Mouse (Mus musculus) ES-Bruce4 (cell line): ENCODE results near the gene Pknox2. TPM values are rescaled to one million over a fixed set of nuclear protein-coding genes. Genes with fewer than 3 reads are reported as not detected.

Source experiments
- H3K27ac ChIP-seq: 2 replicates; pipeline ENCODE4 v1.5.1; 2012; ENCODE audit warnings: low read length, inconsistent platforms; ENCODE audit not compliant: insufficient read depth
- H3K27me3 ChIP-seq: 2 replicates; pipeline ENCODE4 v1.6.1; 2012; ENCODE audit warnings: mild to moderate bottlenecking, low read length, inconsistent platforms; ENCODE audit not compliant: control insufficient read depth, poor library complexity, insufficient read depth, severe bottlenecking
- H3K36me3 ChIP-seq: 2 replicates; pipeline ENCODE4 v1.6.1; 2012; ENCODE audit warnings: inconsistent platforms, mild to moderate bottlenecking, low read length, moderate library complexity; ENCODE audit not compliant: control insufficient read depth, poor library complexity, insufficient read depth, severe bottlenecking
- H3K4me1 ChIP-seq: one replicate; pipeline ENCODE4 v1.8.1; 2011; ENCODE audit warnings: low read length; ENCODE audit not compliant: control insufficient read depth, insufficient read depth
- H3K4me3 ChIP-seq: 2 replicates; pipeline ENCODE4 v1.5.1; 2011; ENCODE audit warnings: low read depth, mild to moderate bottlenecking, low read length
- H3K9ac ChIP-seq: 2 replicates; pipeline ENCODE4 v1.6.1; 2012; ENCODE audit warnings: low read depth, mild to moderate bottlenecking, inconsistent platforms; ENCODE audit not compliant: poor library complexity, severe bottlenecking
- H3K9me3 ChIP-seq: replicated peaks from 2 replicates; pipeline ENCODE4 v1.6.1; 2012; ENCODE audit warnings: mild to moderate bottlenecking, low read length, inconsistent platforms; ENCODE audit not compliant: control insufficient read depth, poor library complexity, insufficient read depth, severe bottlenecking
- CTCF ChIP-seq: IDR thresholded peaks from one replicate; pipeline ENCODE4 v1.8.1; 2011; ENCODE audit warnings: low read depth, low read length
- EP300 ChIP-seq: IDR thresholded peaks from 2 replicates; pipeline ENCODE4 v1.6.1; 2011; ENCODE audit warnings: low read depth, low read length; ENCODE audit not compliant: insufficient read depth
- POLR2A ChIP-seq: IDR thresholded peaks from one replicate; pipeline ENCODE4 v1.8.1; 2011; ENCODE audit warnings: low read length; ENCODE audit not compliant: insufficient read depth
- polyA plus RNA-seq: library from polyadenylated mRNA; stranded (reverse); fragments of >200 nt; gene quantifications from 2 replicates; pipeline ENCODE4 v1.2.4, GENCODE M21; 2011; ENCODE audit warnings: low read depth; ENCODE audit not compliant: missing spikeins, insufficient read depth, insufficient read length

Gene Pknox2
- polyA plus RNA-seq, 1 experiment: 12.3 TPM

- H3K36me3 ChIP-seq: no peaks in the 10 kb centered on the region
- no peaks in the 10 kb centered on the region for H3K9me3 ChIP-seq
- no peak for TF ChIP-seq CTCF
- no peak for TF ChIP-seq POLR2A
- TF ChIP-seq EP300: no peak
- H3K27ac ChIP-seq: no peak overlapping the region
- no peaks in the 10 kb centered on the region for H3K27me3 ChIP-seq
- H3K9ac ChIP-seq: no peak overlapping the region
- no peaks in the 10 kb centered on the region for H3K4me1 ChIP-seq
- no peak overlapping the region for H3K4me3 ChIP-seq
These were observed 103.0 kb downstream of the Pknox2 start for GRCm38 (mm10) chr9:37044165-37044564.

GRCm38 (mm10) chr9:37038859-37039258, 108.3 kb downstream of the Pknox2 start:
- Histone ChIP-seq H3K9ac (no peak overlapping the region), H3K27ac (no peak overlapping the region), H3K4me1 (no peaks in the 10 kb centered on the region), H3K27me3 (no peaks in the 10 kb centered on the region), H3K36me3 (no peaks in the 10 kb centered on the region), H3K9me3 (no peaks in the 10 kb centered on the region), H3K4me3 (no peak overlapping the region)
- TF ChIP-seq CTCF (no peak), EP300 (no peak), POLR2A (no peak)

GRCm38 (mm10) chr9:37038445-37038844, 108.8 kb downstream of the Pknox2 start:
- Histone ChIP-seq H3K4me1 (no peaks in the 10 kb centered on the region), H3K9me3 (no peaks in the 10 kb centered on the region), H3K36me3 (no peaks in the 10 kb centered on the region), H3K27me3 (no peaks in the 10 kb centered on the region), H3K27ac (no peak overlapping the region), H3K4me3 (no peak overlapping the region), H3K9ac (no peak overlapping the region)
- no peak for TF ChIP-seq POLR2A

- Histone ChIP-seq H3K9ac (no peak overlapping the region), H3K27ac (no peak overlapping the region), H3K4me1 (no peaks in the 10 kb centered on the region), H3K4me3 (no peak overlapping the region), H3K9me3 (no peaks in the 10 kb centered on the region), H3K27me3 (no peaks in the 10 kb centered on the region), H3K36me3 (no peaks in the 10 kb centered on the region)
- TF ChIP-seq EP300 (no peak), CTCF (no peak), POLR2A (no peak)
These were observed 109.8 kb downstream of the Pknox2 start for GRCm38 (mm10) chr9:37037405-37037804.

- H3K9ac ChIP-seq: no peak overlapping the region
- no peaks in the 10 kb centered on the region for H3K27me3 ChIP-seq
- peaks cover 3% of the 10 kb centered on the region for H3K4me1 ChIP-seq
These were observed 112.0 kb downstream of the Pknox2 start for GRCm38 (mm10) chr9:37035248-37035647.

GRCm38 (mm10) chr9:37034316-37034715, 112.9 kb downstream of the Pknox2 start:
- H3K27me3 ChIP-seq: no peaks in the 10 kb centered on the region
- no peak overlapping the region for H3K27ac ChIP-seq
- H3K36me3 ChIP-seq: no peaks in the 10 kb centered on the region
- H3K9me3 ChIP-seq: no peaks in the 10 kb centered on the region
- TF ChIP-seq CTCF (no peak), EP300 (no peak), POLR2A (no peak)
- no peak overlapping the region for H3K9ac ChIP-seq
- H3K4me3 ChIP-seq: no peak overlapping the region
- H3K4me1 ChIP-seq: peaks cover 4% of the 10 kb centered on the region

More at GRCm38 (mm10) chr9:37035248-37035647, 112.0 kb downstream of the Pknox2 start:
- H3K4me3 ChIP-seq: no peak overlapping the region
- H3K27ac ChIP-seq: no peak overlapping the region
- H3K9me3 ChIP-seq: no peaks in the 10 kb centered on the region
- no peaks in the 10 kb centered on the region for H3K36me3 ChIP-seq
- peak; percentile 14 for TF ChIP-seq CTCF
- no peak for TF ChIP-seq EP300
- no peak for TF ChIP-seq POLR2A
